Mouse (Mus musculus) ES-Bruce4 (cell line): ENCODE measurements around the gene Zscan20. TPM values are rescaled to one million over a fixed set of nuclear protein-coding genes. Genes with fewer than 3 reads are reported as not detected.

ENCODE experiments used
- H3K27ac ChIP-seq: 2 replicates; pipeline ENCODE4 v1.5.1; 2012; ENCODE audit warnings: low read length, inconsistent platforms; ENCODE audit not compliant: insufficient read depth
- H3K27me3 ChIP-seq: 2 replicates; pipeline ENCODE4 v1.6.1; 2012; ENCODE audit warnings: mild to moderate bottlenecking, low read length, inconsistent platforms; ENCODE audit not compliant: control insufficient read depth, poor library complexity, insufficient read depth, severe bottlenecking
- H3K36me3 ChIP-seq: 2 replicates; pipeline ENCODE4 v1.6.1; 2012; ENCODE audit warnings: inconsistent platforms, mild to moderate bottlenecking, low read length, moderate library complexity; ENCODE audit not compliant: control insufficient read depth, poor library complexity, insufficient read depth, severe bottlenecking
- H3K4me1 ChIP-seq: one replicate; pipeline ENCODE4 v1.8.1; 2011; ENCODE audit warnings: low read length; ENCODE audit not compliant: control insufficient read depth, insufficient read depth
- H3K4me3 ChIP-seq: 2 replicates; pipeline ENCODE4 v1.5.1; 2011; ENCODE audit warnings: low read depth, mild to moderate bottlenecking, low read length
- H3K9ac ChIP-seq: 2 replicates; pipeline ENCODE4 v1.6.1; 2012; ENCODE audit warnings: low read depth, mild to moderate bottlenecking, inconsistent platforms; ENCODE audit not compliant: poor library complexity, severe bottlenecking
- H3K9me3 ChIP-seq: replicated peaks from 2 replicates; pipeline ENCODE4 v1.6.1; 2012; ENCODE audit warnings: mild to moderate bottlenecking, low read length, inconsistent platforms; ENCODE audit not compliant: control insufficient read depth, poor library complexity, insufficient read depth, severe bottlenecking
- CTCF ChIP-seq: IDR thresholded peaks from one replicate; pipeline ENCODE4 v1.8.1; 2011; ENCODE audit warnings: low read depth, low read length
- EP300 ChIP-seq: IDR thresholded peaks from 2 replicates; pipeline ENCODE4 v1.6.1; 2011; ENCODE audit warnings: low read depth, low read length; ENCODE audit not compliant: insufficient read depth
- POLR2A ChIP-seq: IDR thresholded peaks from one replicate; pipeline ENCODE4 v1.8.1; 2011; ENCODE audit warnings: low read length; ENCODE audit not compliant: insufficient read depth
- polyA plus RNA-seq: library from polyadenylated mRNA; stranded (reverse); fragments of >200 nt; gene quantifications from 2 replicates; pipeline ENCODE4 v1.2.4, GENCODE M21; 2011; ENCODE audit warnings: low read depth; ENCODE audit not compliant: missing spikeins, insufficient read depth, insufficient read length

The Zscan20 gene
- polyA plus RNA-seq, 1 experiment = 6.1 TPM

- Histone ChIP-seq H3K9ac (peak overlapping the region; percentile 36), H3K4me1 (no peaks in the 10 kb centered on the region), H3K9me3 (no peaks in the 10 kb centered on the region), H3K27ac (no peak overlapping the region), H3K4me3 (peak overlapping the region; percentile 86), H3K27me3 (no peaks in the 10 kb centered on the region), H3K36me3 (no peaks in the 10 kb centered on the region)
- no peak for TF ChIP-seq EP300
- TF ChIP-seq CTCF = no peak
- TF ChIP-seq POLR2A = no peak
Measured at GRCm38 (mm10) chr4:128609276-128609924, 498 bp downstream of the Zscan20 start.

DNA sequence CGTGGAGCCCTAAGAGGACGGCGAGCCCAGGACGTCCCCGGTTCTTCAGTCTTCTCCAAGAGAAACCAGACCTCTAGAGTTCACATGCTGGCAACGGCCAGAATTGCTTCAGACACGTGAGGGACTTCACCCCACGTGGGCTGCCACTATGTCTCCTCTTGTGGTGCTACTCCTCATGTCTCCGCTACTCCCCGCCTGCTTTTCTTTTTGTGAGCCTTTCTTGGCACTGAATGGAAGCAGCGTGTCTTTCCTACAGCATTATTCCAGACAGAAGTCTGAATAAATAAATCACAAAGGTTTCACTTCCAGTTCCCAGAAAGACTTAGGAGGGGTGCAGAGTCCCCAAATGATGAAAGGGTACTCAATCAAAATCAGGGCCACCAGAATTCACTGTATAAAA is 2.2 kb downstream of the Zscan20 start:
- no peaks in the 10 kb centered on the region for H3K9me3 ChIP-seq
- no peaks in the 10 kb centered on the region for H3K27me3 ChIP-seq
- TF ChIP-seq EP300 = no peak
- no peak for TF ChIP-seq POLR2A
- no peak for TF ChIP-seq CTCF
- no peaks in the 10 kb centered on the region for H3K4me1 ChIP-seq
- H3K27ac ChIP-seq = no peak overlapping the region
- H3K4me3 ChIP-seq = no peak overlapping the region
- H3K9ac ChIP-seq = no peak overlapping the region
- peaks cover 7% of the 10 kb centered on the region; the same call in 1 of the 2 replicates for H3K36me3 ChIP-seq

DNA sequence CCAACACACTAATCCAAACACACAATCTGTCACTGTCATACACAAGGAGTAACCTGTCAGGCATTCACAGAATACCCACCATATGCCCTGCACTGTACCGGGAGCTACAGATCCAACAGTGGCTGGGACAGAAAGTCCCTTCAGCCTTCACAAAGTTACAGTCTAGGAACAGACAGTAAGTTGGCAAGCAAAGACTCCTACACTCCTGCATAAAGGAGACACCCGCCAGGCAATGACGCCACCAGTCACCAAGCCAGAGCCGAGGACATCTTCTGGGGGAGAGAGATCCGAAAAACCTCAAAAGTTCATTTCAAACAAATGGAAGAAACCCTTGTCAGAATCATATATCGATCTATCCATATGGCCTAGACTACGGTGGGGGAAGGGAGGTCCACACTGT is 3.3 kb downstream of the Zscan20 start:
- H3K36me3 ChIP-seq = peaks cover 7% of the 10 kb centered on the region; the same call in 1 of the 2 replicates
- no peak overlapping the region for H3K4me3 ChIP-seq
- H3K9ac ChIP-seq = no peak overlapping the region
- no peak for TF ChIP-seq EP300
- TF ChIP-seq CTCF = no peak
- TF ChIP-seq POLR2A = no peak
- H3K27me3 ChIP-seq = no peaks in the 10 kb centered on the region
- no peaks in the 10 kb centered on the region for H3K4me1 ChIP-seq
- H3K27ac ChIP-seq = no peak overlapping the region
- H3K9me3 ChIP-seq = no peaks in the 10 kb centered on the region

- Histone ChIP-seq H3K9ac (no peak overlapping the region), H3K27me3 (no peaks in the 10 kb centered on the region), H3K36me3 (peaks cover under 1% of the 10 kb centered on the region; the same call in 1 of the 2 replicates), H3K4me1 (no peaks in the 10 kb centered on the region), H3K4me3 (no peak overlapping the region), H3K9me3 (no peaks in the 10 kb centered on the region), H3K27ac (no peak overlapping the region)
- TF ChIP-seq EP300 = no peak
- no peak for TF ChIP-seq CTCF
- no peak for TF ChIP-seq POLR2A
Measured at GRCm38 (mm10) chr4:128597801-128598560, 11.9 kb downstream of the Zscan20 start.

DNA sequence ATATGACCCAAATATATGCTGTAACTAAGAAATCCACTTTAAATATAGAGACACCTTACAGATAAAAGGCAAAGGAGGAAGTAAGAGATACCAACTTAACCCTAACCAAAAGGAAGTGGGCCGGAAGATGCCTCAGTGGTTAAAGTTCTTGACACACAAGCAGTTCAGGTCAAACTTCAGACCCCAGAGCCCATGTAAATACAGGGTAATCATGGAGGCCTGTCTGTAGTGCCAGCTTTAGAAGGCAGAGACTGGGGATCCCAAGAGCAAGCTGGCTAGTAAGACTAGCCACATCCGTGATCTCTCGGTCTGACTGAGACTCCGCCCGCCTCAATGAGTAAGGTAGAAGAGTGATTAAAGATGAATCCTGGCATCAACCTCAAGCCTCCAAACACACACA is 15.8 kb downstream of the Zscan20 start:
- Histone ChIP-seq H3K27me3 (no peaks in the 10 kb centered on the region), H3K36me3 (peaks cover 3% of the 10 kb centered on the region), H3K27ac (no peak overlapping the region), H3K4me1 (no peaks in the 10 kb centered on the region), H3K9ac (no peak overlapping the region), H3K9me3 (no peaks in the 10 kb centered on the region), H3K4me3 (no peak overlapping the region)
- TF ChIP-seq CTCF (no peak), POLR2A (no peak), EP300 (no peak)

- H3K9ac ChIP-seq = no peak overlapping the region
- no peaks in the 10 kb centered on the region for H3K9me3 ChIP-seq
- H3K27me3 ChIP-seq = no peaks in the 10 kb centered on the region
- H3K4me3 ChIP-seq = no peak overlapping the region
- H3K4me1 ChIP-seq = no peaks in the 10 kb centered on the region
- peaks cover 3% of the 10 kb centered on the region for H3K36me3 ChIP-seq
- TF ChIP-seq POLR2A (no peak), EP300 (no peak), CTCF (no peak)
- no peak overlapping the region for H3K27ac ChIP-seq
Measured at GRCm38 (mm10) chr4:128593286-128593685, 16.6 kb downstream of the Zscan20 start.
